Mouse (Mus musculus) limb, embryonic 10.5 days (tissue): ENCODE measurements around the gene Glg1. TPM values are rescaled to one million over a fixed set of nuclear protein-coding genes. Genes with fewer than 3 reads are reported as not detected.
"Not testable (repeated sequence)": the region's sequence is repeated elsewhere in the genome, so short reads cannot be mapped to it uniquely, and the experiment has no call there.

Experiments used
- DNase-seq: peaks from one replicate; pipeline ENCODE4 v3.0.0-alpha.2; 2017; ENCODE audit warnings: low spot score
- H3K27ac ChIP-seq: fragments of 300-500 bp; sonication (generic); 2 replicates; pipeline ENCODE4 v1.5.1; 2016; ENCODE audit warnings: mild to moderate bottlenecking
- H3K27me3 ChIP-seq: fragments of 300-500 bp; sonication (generic); 2 replicates; pipeline ENCODE4 v1.6.1; 2016; ENCODE audit warnings: low read depth, mild to moderate bottlenecking; ENCODE audit not compliant: poor library complexity, severe bottlenecking
- H3K36me3 ChIP-seq: fragments of 300-500 bp; sonication (generic); 2 replicates; pipeline ENCODE4 v1.6.1; 2016; ENCODE audit warnings: mild to moderate bottlenecking, moderate library complexity
- H3K4me1 ChIP-seq: fragments of 300-500 bp; sonication (generic); 2 replicates; pipeline ENCODE4 v1.6.1; 2016
- H3K4me3 ChIP-seq: fragments of 300-500 bp; sonication (generic); 2 replicates; pipeline ENCODE4 v1.5.1; 2016; ENCODE audit warnings: mild to moderate bottlenecking, moderate library complexity
- H3K9me3 ChIP-seq: fragments of 300-500 bp; sonication (generic); replicated peaks from 2 replicates; pipeline ENCODE4 v1.6.1; 2016; ENCODE audit warnings: mild to moderate bottlenecking
- WGBS: fragments of 180-500 bp; shearing (Covaris S2); methylation state at CpG from one replicate; pipeline ENCODE4 v1.1.7; 2016; 5-methylcytosine and 5-hydroxymethylcytosine counted together
- polyA plus RNA-seq: library from polyadenylated mRNA; unstranded; fragments of >200 nt; fragmentation: Nextera tagmentation; extraction: Ambion mirVana; gene quantifications from 2 replicates; pipeline ENCODE4 v1.2.1, GENCODE M21; 2016

Glg1 gene
- polyA plus RNA-seq, 1 experiment from 2014 or later: 67.3 TPM

DNA sequence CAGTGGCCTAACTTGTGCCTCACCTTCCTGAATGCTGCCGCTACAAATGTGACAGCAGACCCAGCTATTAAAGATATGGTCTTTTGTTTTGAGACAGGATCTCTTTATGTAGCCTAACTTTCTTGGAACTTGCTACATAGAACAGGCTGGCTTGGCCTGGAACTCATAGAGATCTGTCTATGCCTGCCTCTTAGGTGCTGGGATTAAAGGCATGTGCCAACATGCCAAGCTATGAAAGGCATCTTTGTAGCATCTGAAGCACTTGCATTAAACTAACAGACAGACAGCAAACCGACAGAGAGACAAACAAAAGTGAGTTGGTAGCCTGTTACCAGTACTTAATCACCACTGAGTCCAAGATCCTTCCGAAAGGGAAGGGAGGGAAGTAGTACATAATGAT lies 23.1 kb upstream of the Glg1 start:
- Histone ChIP-seq H3K27me3 (no peaks in the 10 kb centered on the region), H3K4me1 (no peaks in the 10 kb centered on the region), H3K4me3 (no peak overlapping the region), H3K9me3 (no peaks in the 10 kb centered on the region), H3K27ac (no peak overlapping the region), H3K36me3 (peaks cover 99% of the 10 kb centered on the region)
- no peak for DNase-seq
- 90% methylated on average over 3 of the region's 3 CpGs for WGBS

DNA sequence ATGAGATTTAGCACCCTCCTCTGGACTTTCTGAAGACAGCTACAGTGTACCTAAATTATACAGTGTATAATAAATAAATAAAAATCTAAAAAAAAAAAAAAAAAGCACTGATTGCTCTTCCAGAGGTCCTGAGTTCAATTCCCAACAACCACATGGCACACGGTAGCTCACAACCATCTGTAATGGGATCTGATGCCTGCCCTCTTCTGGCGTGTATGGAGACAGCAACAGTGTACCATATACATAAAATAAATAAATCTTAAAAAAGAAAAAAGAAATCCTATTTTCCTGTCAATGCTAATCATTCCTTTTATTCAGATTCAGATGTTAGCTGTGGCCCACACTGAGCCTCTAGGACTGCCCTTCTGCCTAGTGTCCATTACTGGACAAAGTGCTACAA lies 9.3 kb upstream of the Glg1 start:
- no peaks in the 10 kb centered on the region for H3K4me1 ChIP-seq
- DNase-seq: no peak
- H3K36me3 ChIP-seq: peaks cover 35% of the 10 kb centered on the region
- H3K27ac ChIP-seq: no peak overlapping the region
- H3K4me3 ChIP-seq: no peak overlapping the region
- H3K9me3 ChIP-seq: no peaks in the 10 kb centered on the region
- 68% methylated on average over 2 of the region's 2 CpGs for WGBS
- no peaks in the 10 kb centered on the region for H3K27me3 ChIP-seq

DNA sequence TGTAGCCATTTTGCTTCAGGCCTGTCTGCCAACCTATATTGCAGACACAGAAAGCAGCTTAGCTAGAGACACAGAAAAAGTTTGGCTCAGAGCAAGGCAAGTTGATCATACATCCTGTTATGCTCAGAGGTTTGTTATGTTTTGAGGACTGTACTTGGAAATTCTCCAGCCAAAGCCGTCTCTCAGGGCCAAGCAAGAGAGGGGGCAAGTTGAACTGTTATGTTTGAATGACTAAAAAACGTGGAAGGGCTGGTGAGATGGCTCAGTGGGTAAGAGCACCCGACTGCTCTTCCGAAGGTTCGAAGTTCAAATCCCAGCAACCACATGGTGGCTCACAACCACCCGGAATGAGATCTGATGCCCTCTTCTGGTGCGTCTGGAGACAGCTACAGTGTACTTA lies 7.1 kb upstream of the Glg1 start:
- not testable (repeated sequence) for H3K4me1 ChIP-seq
- WGBS: 79% methylated on average over 7 of the region's 7 CpGs

GRCm38 (mm10) chr8:111264693-111265220 lies 5.7 kb upstream of the Glg1 start:
- H3K4me3 ChIP-seq: no peak overlapping the region
- no peaks in the 10 kb centered on the region for H3K9me3 ChIP-seq
- 77% methylated on average over 2 of the region's 2 CpGs for WGBS
- no peak for DNase-seq
- H3K27ac ChIP-seq: no peak overlapping the region
- no peaks in the 10 kb centered on the region for H3K4me1 ChIP-seq
- peaks cover 6% of the 10 kb centered on the region for H3K36me3 ChIP-seq
- H3K27me3 ChIP-seq: no peaks in the 10 kb centered on the region

More for the DNA sequence above, 7.1 kb upstream of the Glg1 start:
- not testable (repeated sequence) for DNase-seq, H3K4me3 ChIP-seq, H3K27ac ChIP-seq, H3K9me3 ChIP-seq, H3K27me3 ChIP-seq
- H3K36me3 ChIP-seq: peaks cover 18% of the 10 kb centered on the region

GRCm38 (mm10) chr8:111261981-111262381 lies 3.0 kb upstream of the Glg1 start:
- H3K9me3 ChIP-seq: no peaks in the 10 kb centered on the region
- no peaks in the 10 kb centered on the region for H3K36me3 ChIP-seq
- H3K4me1 ChIP-seq: peaks cover 5% of the 10 kb centered on the region; the same call in 1 of the 2 replicates
- H3K27me3 ChIP-seq: no peaks in the 10 kb centered on the region
- H3K4me3 ChIP-seq: no peak overlapping the region
- 87% methylated on average over 4 of the region's 4 CpGs for WGBS
- no peak for DNase-seq
- H3K27ac ChIP-seq: no peak overlapping the region

DNA sequence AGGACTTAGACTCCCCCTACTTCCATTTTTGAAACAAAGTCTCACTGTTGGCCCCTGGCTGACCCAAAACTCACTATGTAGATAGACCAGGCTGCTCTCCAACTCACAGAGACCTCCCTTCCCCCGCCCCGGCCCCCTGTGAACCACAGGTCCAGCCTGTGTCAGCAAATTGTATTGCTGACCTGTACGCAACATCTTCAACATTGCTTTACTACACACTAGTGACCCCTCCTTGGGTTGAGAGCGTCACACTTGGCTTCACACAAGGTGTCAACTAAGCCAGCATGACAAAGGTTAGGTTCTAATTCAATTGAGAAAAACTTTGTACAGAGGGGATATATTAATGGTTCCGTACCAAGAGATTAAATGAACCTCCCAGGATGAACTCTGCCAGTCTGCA lies 1.2 kb upstream of the Glg1 start:
- WGBS: 93% methylated on average over 5 of the region's 5 CpGs
- no peak overlapping the region for H3K27ac ChIP-seq
- DNase-seq: no peak
- no peaks in the 10 kb centered on the region for H3K27me3 ChIP-seq
- no peaks in the 10 kb centered on the region for H3K9me3 ChIP-seq
- no peak overlapping the region for H3K4me3 ChIP-seq
- peaks cover 5% of the 10 kb centered on the region; the same call in 1 of the 2 replicates for H3K4me1 ChIP-seq
- H3K36me3 ChIP-seq: peaks cover 16% of the 10 kb centered on the region

GRCm38 (mm10) chr8:111259408-111259741 lies 359 bp upstream of the Glg1 start:
- Histone ChIP-seq H3K27ac (peak overlapping the region; percentile 98), H3K4me3 (peak overlapping the region; percentile 92), H3K27me3 (no peaks in the 10 kb centered on the region), H3K36me3 (peaks cover 24% of the 10 kb centered on the region), H3K9me3 (no peaks in the 10 kb centered on the region), H3K4me1 (peaks cover 5% of the 10 kb centered on the region; the same call in 1 of the 2 replicates)
- DNase-seq: no peak
- 12% methylated on average over 13 of the region's 13 CpGs for WGBS

- no peak for DNase-seq
- H3K4me3 ChIP-seq: peak overlapping the region; percentile 92
- peaks cover 5% of the 10 kb centered on the region; the same call in 1 of the 2 replicates for H3K4me1 ChIP-seq
- under 1% methylated on average over 26 of the region's 26 CpGs for WGBS
- H3K27me3 ChIP-seq: no peaks in the 10 kb centered on the region
- peaks cover 24% of the 10 kb centered on the region for H3K36me3 ChIP-seq
- no peaks in the 10 kb centered on the region for H3K9me3 ChIP-seq
- peak overlapping the region; percentile 98 for H3K27ac ChIP-seq
Observed at GRCm38 (mm10) chr8:111258010-111258630, 896 bp downstream of the Glg1 start.

- Histone ChIP-seq H3K27me3 (no peaks in the 10 kb centered on the region), H3K36me3 (peaks cover 24% of the 10 kb centered on the region), H3K27ac (no peak overlapping the region), H3K4me3 (no peak overlapping the region), H3K4me1 (peaks cover 3% of the 10 kb centered on the region; the same call in 1 of the 2 replicates), H3K9me3 (no peaks in the 10 kb centered on the region)
- WGBS: 90% methylated on average over 4 of the region's 4 CpGs
- no peak for DNase-seq
Observed at GRCm38 (mm10) chr8:111252487-111253112, 6.4 kb downstream of the Glg1 start.

- no peak for DNase-seq
- Histone ChIP-seq H3K27ac (no peak overlapping the region), H3K27me3 (no peaks in the 10 kb centered on the region), H3K36me3 (peaks cover 7% of the 10 kb centered on the region), H3K4me3 (no peak overlapping the region), H3K9me3 (no peaks in the 10 kb centered on the region), H3K4me1 (no peaks in the 10 kb centered on the region)
- WGBS: 79% methylated on average over 2 of the region's 2 CpGs
Observed at GRCm38 (mm10) chr8:111250111-111250510, 8.9 kb downstream of the Glg1 start.

- Histone ChIP-seq H3K4me1 (no peaks in the 10 kb centered on the region), H3K9me3 (no peaks in the 10 kb centered on the region), H3K27ac (no peak overlapping the region), H3K36me3 (0 out of 2 replicates have a peak, but pooled peaks cover 3% of the 10 kb centered on the region), H3K27me3 (no peaks in the 10 kb centered on the region), H3K4me3 (no peak overlapping the region)
- DNase-seq: no peak
Observed at GRCm38 (mm10) chr8:111248136-111248535, 10.9 kb downstream of the Glg1 start.

DNA sequence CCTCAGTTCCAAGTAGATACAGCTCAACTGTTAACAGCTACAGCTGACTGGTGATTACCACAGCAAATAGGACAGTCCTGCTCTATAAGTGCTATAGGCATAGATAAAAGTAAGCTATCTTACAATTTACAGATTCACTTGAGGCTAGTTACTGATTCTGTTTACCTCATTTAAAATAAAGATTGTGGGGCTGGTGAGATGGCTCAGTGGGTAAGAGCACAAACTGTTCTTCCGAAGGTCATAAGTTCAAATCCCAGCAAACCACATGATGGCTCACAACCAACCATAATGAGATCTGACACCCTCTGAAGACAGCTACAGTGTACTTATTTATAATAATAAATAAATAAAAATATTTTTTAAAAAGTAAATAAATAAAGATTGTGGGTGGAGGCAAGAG lies 12.2 kb downstream of the Glg1 start:
- WGBS: 98% methylated on average over 1 of the region's 1 CpGs

DNA sequence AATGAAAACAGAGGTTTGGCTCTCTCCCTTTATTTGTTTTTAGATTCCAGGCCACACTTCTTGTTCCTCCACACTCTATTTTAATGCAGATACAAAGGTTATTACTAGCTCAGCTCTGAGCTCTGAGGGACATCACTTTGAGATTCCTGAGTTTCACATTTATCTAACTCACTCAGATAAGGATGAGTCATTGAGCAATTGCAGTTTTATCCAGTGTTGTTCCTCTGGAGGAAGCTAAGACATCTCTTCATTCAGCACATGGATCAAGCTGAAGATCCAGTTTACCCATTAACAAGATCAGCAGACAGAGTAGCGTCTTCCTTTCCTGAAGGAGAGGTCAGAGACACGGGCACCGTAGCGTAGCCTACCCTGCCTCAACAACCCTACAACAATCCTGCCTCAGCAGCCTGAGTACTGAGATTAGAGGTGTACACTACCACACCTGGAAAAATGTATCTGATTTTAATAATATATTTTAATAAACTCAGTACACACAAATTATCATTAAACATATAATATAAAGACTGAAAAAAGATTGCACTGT lies 12.7 kb downstream of the Glg1 start:
- 0 out of 2 replicates have a peak, but pooled peaks cover 3% of the 10 kb centered on the region for H3K36me3 ChIP-seq
- no peak overlapping the region for H3K4me3 ChIP-seq
- no peaks in the 10 kb centered on the region for H3K9me3 ChIP-seq
- no peaks in the 10 kb centered on the region for H3K27me3 ChIP-seq
- no peak for DNase-seq
- H3K27ac ChIP-seq: no peak overlapping the region
- WGBS: 92% methylated on average over 4 of the region's 4 CpGs
- H3K4me1 ChIP-seq: no peaks in the 10 kb centered on the region

More for the DNA sequence above, 12.2 kb downstream of the Glg1 start:
- DNase-seq, H3K4me3 ChIP-seq, H3K4me1 ChIP-seq, H3K27ac ChIP-seq, H3K27me3 ChIP-seq, H3K9me3 ChIP-seq, H3K36me3 ChIP-seq: not testable (repeated sequence)
